Mouse (Mus musculus) small intestine, adult 2 months (tissue): ENCODE measurements around the gene Thada. TPM values are rescaled to one million over a fixed set of nuclear protein-coding genes. Genes with fewer than 3 reads are reported as not detected.

ENCODE experiments used
- H3K27ac ChIP-seq: fragments of 200-500 bp; 2 replicates; pipeline ENCODE4 v1.5.1; 2012; ENCODE audit warnings: low read depth, low read length, control low read depth, inconsistent platforms; ENCODE audit not compliant: insufficient read depth
- H3K27me3 ChIP-seq: fragments of 200-500 bp; 2 replicates; pipeline ENCODE4 v1.6.1; 2012; ENCODE audit warnings: mild to moderate bottlenecking, moderate library complexity, low read length, inconsistent platforms; ENCODE audit not compliant: control insufficient read depth, insufficient read depth
- H3K36me3 ChIP-seq: fragments of 200-500 bp; 2 replicates; pipeline ENCODE4 v1.6.1; 2012; ENCODE audit warnings: mild to moderate bottlenecking, low read length, control low read depth, inconsistent platforms; ENCODE audit not compliant: control insufficient read depth, insufficient read depth
- H3K4me1 ChIP-seq: fragments of 200-500 bp; 2 replicates; pipeline ENCODE4 v1.6.1; 2012; ENCODE audit warnings: low read length, inconsistent platforms, mixed read lengths; ENCODE audit not compliant: control insufficient read depth, insufficient read depth, insufficient read length
- H3K4me3 ChIP-seq: fragments of 200-500 bp; 2 replicates; pipeline ENCODE4 v1.5.1; 2012; ENCODE audit warnings: low read depth, mild to moderate bottlenecking, control low read depth, inconsistent platforms, low read length, moderate library complexity
- CTCF ChIP-seq: fragments of 200-500 bp; IDR thresholded peaks from 2 replicates; pipeline ENCODE4 v1.5.1; 2012; ENCODE audit warnings: low read depth, mild to moderate bottlenecking, control low read depth, inconsistent platforms, low read length, moderate library complexity, mixed read lengths; ENCODE audit not compliant: insufficient replicate concordance, insufficient read length; ENCODE audit errors: extremely low read depth
- POLR2A ChIP-seq: fragments of 200-500 bp; IDR thresholded peaks from 2 replicates; pipeline ENCODE4 v1.6.1; 2012; ENCODE audit warnings: low read depth, mild to moderate bottlenecking, control low read depth, inconsistent platforms, low read length, moderate library complexity
- WGBS: fragments of 180-500 bp; shearing (Covaris S2); methylation state at CpG from one replicate; pipeline ENCODE4 v1.1.7; 2018; 5-methylcytosine and 5-hydroxymethylcytosine counted together
- polyA plus RNA-seq: library from polyadenylated mRNA; depleted of rRNA; stranded (reverse); fragments of >200 nt; gene quantifications from 2 replicates; pipeline ENCODE4 v1.2.3, GENCODE M21; 2012

The Thada gene
- polyA plus RNA-seq, 1 experiment = 3.5 TPM

- Histone ChIP-seq H3K36me3 (0 out of 2 replicates have a peak, but pooled peaks cover 1% of the 10 kb centered on the region), H3K4me3 (no peak overlapping the region), H3K27ac (no peak overlapping the region), H3K4me1 (peaks cover 8% of the 10 kb centered on the region), H3K27me3 (no peaks in the 10 kb centered on the region)
- TF ChIP-seq CTCF (no peak), POLR2A (no peak)
- WGBS = over 99% methylated on average over 3 of the region's 3 CpGs
Measured at GRCm38 (mm10) chr17:84348865-84349264, 117.1 kb downstream of the Thada start.

GRCm38 (mm10) chr17:84342299-84342817, 123.6 kb downstream of the Thada start:
- TF ChIP-seq CTCF = no peak
- TF ChIP-seq POLR2A = no peak
- Histone ChIP-seq H3K4me1 (no peaks in the 10 kb centered on the region), H3K27me3 (no peaks in the 10 kb centered on the region), H3K27ac (no peak overlapping the region), H3K4me3 (no peak overlapping the region), H3K36me3 (peaks cover 6% of the 10 kb centered on the region; the same call in 1 of the 2 replicates)
- WGBS = 77% methylated on average over 6 of the region's 6 CpGs

- H3K4me1 ChIP-seq = no peaks in the 10 kb centered on the region
- no peak overlapping the region for H3K27ac ChIP-seq
- no peak overlapping the region for H3K4me3 ChIP-seq
- 49% methylated on average over 2 of the region's 2 CpGs for WGBS
- no peaks in the 10 kb centered on the region for H3K27me3 ChIP-seq
- TF ChIP-seq CTCF (no peak), POLR2A (no peak)
- H3K36me3 ChIP-seq = peaks cover 6% of the 10 kb centered on the region; the same call in 1 of the 2 replicates
Measured at GRCm38 (mm10) chr17:84341686-84342085, 124.3 kb downstream of the Thada start.

- 93% methylated on average over 3 of the region's 3 CpGs for WGBS
- no peaks in the 10 kb centered on the region for H3K27me3 ChIP-seq
- TF ChIP-seq POLR2A (no peak), CTCF (no peak)
- H3K4me3 ChIP-seq = no peak overlapping the region
- H3K36me3 ChIP-seq = peaks cover 7% of the 10 kb centered on the region
- no peaks in the 10 kb centered on the region for H3K4me1 ChIP-seq
- H3K27ac ChIP-seq = no peak overlapping the region
Measured at GRCm38 (mm10) chr17:84340574-84340973, 125.4 kb downstream of the Thada start.

- no peak for TF ChIP-seq CTCF
- TF ChIP-seq POLR2A = no peak
- peaks cover 12% of the 10 kb centered on the region for H3K36me3 ChIP-seq
- WGBS = 21% methylated on average over 1 of the region's 1 CpGs
- no peaks in the 10 kb centered on the region for H3K27me3 ChIP-seq
- H3K4me3 ChIP-seq = no peak overlapping the region
- H3K27ac ChIP-seq = no peak overlapping the region
- no peaks in the 10 kb centered on the region for H3K4me1 ChIP-seq
Measured at GRCm38 (mm10) chr17:84335996-84336395, 130.0 kb downstream of the Thada start.

GRCm38 (mm10) chr17:84335076-84335475, 130.9 kb downstream of the Thada start:
- Histone ChIP-seq H3K4me1 (no peaks in the 10 kb centered on the region), H3K4me3 (no peak overlapping the region), H3K27me3 (no peaks in the 10 kb centered on the region), H3K27ac (no peak overlapping the region), H3K36me3 (peaks cover 9% of the 10 kb centered on the region; the same call in 1 of the 2 replicates)
- WGBS = 94% methylated on average over 3 of the region's 3 CpGs
- TF ChIP-seq POLR2A = no peak
- TF ChIP-seq CTCF = no peak

- Histone ChIP-seq H3K36me3 (peaks cover 9% of the 10 kb centered on the region; the same call in 1 of the 2 replicates), H3K27me3 (no peaks in the 10 kb centered on the region), H3K4me1 (no peaks in the 10 kb centered on the region), H3K27ac (no peak overlapping the region), H3K4me3 (no peak overlapping the region)
- no peak for TF ChIP-seq POLR2A
- TF ChIP-seq CTCF = no peak
- WGBS = 75% methylated on average over 5 of the region's 5 CpGs
Measured at GRCm38 (mm10) chr17:84334241-84335014, 131.6 kb downstream of the Thada start.
